Mouse (Mus musculus) heart, embryonic 11.5 days (tissue): Measurements from ENCODE around the gene Tgfbrap1. TPM values are rescaled to one million over a fixed set of nuclear protein-coding genes. Genes with fewer than 3 reads are reported as not detected.

Experiments
- ATAC-seq: fragments of 200-750 bp; cut with Nextera tagmentation; replicated peaks from 2 replicates; pipeline ENCODE4 v1.8.0; 2017; ENCODE audit warnings: moderate library complexity; ENCODE audit not compliant: insufficient number of reproducible peaks, low FRiP score, low TSS enrichment
- H3K27ac ChIP-seq: fragments of 300-500 bp; sonication (generic); 2 replicates; pipeline ENCODE4 v1.5.1; 2014; ENCODE audit warnings: mild to moderate bottlenecking, low read depth, low read length
- H3K27me3 ChIP-seq: fragments of 300-500 bp; sonication (generic); 2 replicates; pipeline ENCODE4 v1.6.1; 2014; ENCODE audit warnings: mild to moderate bottlenecking, low read length, mixed read lengths; ENCODE audit not compliant: control insufficient read depth, insufficient read depth
- H3K36me3 ChIP-seq: fragments of 300-500 bp; sonication (generic); 2 replicates; pipeline ENCODE4 v1.6.1; 2014; ENCODE audit warnings: mild to moderate bottlenecking, low read length, moderate library complexity, mixed read lengths; ENCODE audit not compliant: control insufficient read depth, insufficient read depth
- H3K4me1 ChIP-seq: fragments of 300-500 bp; sonication (generic); 2 replicates; pipeline ENCODE4 v1.6.1; 2014; ENCODE audit warnings: low read length; ENCODE audit not compliant: control insufficient read depth, insufficient read depth
- H3K4me2 ChIP-seq: fragments of 300-500 bp; sonication (generic); 2 replicates; pipeline ENCODE4 v1.6.1; 2014; ENCODE audit warnings: mild to moderate bottlenecking, moderate library complexity
- H3K4me3 ChIP-seq: fragments of 300-500 bp; sonication (generic); 2 replicates; pipeline ENCODE4 v1.5.1; 2014; ENCODE audit warnings: low read depth, low read length
- H3K9ac ChIP-seq: fragments of 300-500 bp; sonication (generic); 2 replicates; pipeline ENCODE4 v1.6.1; 2014; ENCODE audit warnings: mild to moderate bottlenecking, low read depth, low read length, moderate library complexity
- H3K9me3 ChIP-seq: fragments of 300-500 bp; sonication (generic); replicated peaks from 2 replicates; pipeline ENCODE4 v1.6.1; 2016; ENCODE audit warnings: low read length; ENCODE audit not compliant: control insufficient read depth
- WGBS: fragments of 180-500 bp; shearing (Covaris S2); extraction: QIAGEN DNeasy Blood & Tissue Kit; methylation state at CpG from one replicate; pipeline ENCODE4 v1.1.7; 2014; ENCODE audit not compliant: insufficient replicate concordance; 5-methylcytosine and 5-hydroxymethylcytosine counted together
- polyA plus RNA-seq: library from polyadenylated mRNA; unstranded; fragments of >200 nt; fragmentation: Nextera tagmentation; extraction: Ambion mirVana; gene quantifications from 2 replicates; pipeline ENCODE4 v1.2.1, GENCODE M21; 2014

Gene Tgfbrap1
- polyA plus RNA-seq, 1 experiment from 2014 or later: 8.7 TPM

GRCm38 (mm10) chr1:43070726-43071125 lies 27.7 kb downstream of the Tgfbrap1 start:
- no peak for ATAC-seq
- no peaks in the 10 kb centered on the region for H3K36me3 ChIP-seq
- no peak overlapping the region for H3K27ac ChIP-seq
- H3K27me3 ChIP-seq: no peaks in the 10 kb centered on the region
- H3K9ac ChIP-seq: no peak overlapping the region
- H3K4me2 ChIP-seq: no peak overlapping the region
- WGBS: 79% methylated on average over 5 of the region's 5 CpGs
- H3K4me1 ChIP-seq: no peaks in the 10 kb centered on the region
- no peak overlapping the region for H3K4me3 ChIP-seq
- no peaks in the 10 kb centered on the region for H3K9me3 ChIP-seq

- H3K9ac ChIP-seq: no peak overlapping the region
- ATAC-seq: no peak
- H3K4me2 ChIP-seq: no peak overlapping the region
- H3K4me3 ChIP-seq: no peak overlapping the region
- 61% methylated on average over 7 of the region's 7 CpGs for WGBS
- H3K27ac ChIP-seq: no peak overlapping the region
- H3K27me3 ChIP-seq: no peaks in the 10 kb centered on the region
- no peaks in the 10 kb centered on the region for H3K4me1 ChIP-seq
- H3K9me3 ChIP-seq: no peaks in the 10 kb centered on the region
- H3K36me3 ChIP-seq: no peaks in the 10 kb centered on the region
Observed at GRCm38 (mm10) chr1:43067551-43067950, 30.9 kb downstream of the Tgfbrap1 start.

GRCm38 (mm10) chr1:43066573-43066972 lies 31.9 kb downstream of the Tgfbrap1 start:
- 81% methylated on average over 8 of the region's 8 CpGs for WGBS
- H3K9me3 ChIP-seq: no peaks in the 10 kb centered on the region
- H3K9ac ChIP-seq: no peak overlapping the region
- no peak for ATAC-seq
- H3K27me3 ChIP-seq: no peaks in the 10 kb centered on the region
- no peak overlapping the region for H3K27ac ChIP-seq
- no peak overlapping the region for H3K4me2 ChIP-seq
- no peak overlapping the region for H3K4me3 ChIP-seq
- no peaks in the 10 kb centered on the region for H3K4me1 ChIP-seq
- no peaks in the 10 kb centered on the region for H3K36me3 ChIP-seq

GRCm38 (mm10) chr1:43065615-43066310 lies 32.7 kb downstream of the Tgfbrap1 start:
- no peak overlapping the region for H3K4me3 ChIP-seq
- no peak overlapping the region for H3K4me2 ChIP-seq
- no peaks in the 10 kb centered on the region for H3K4me1 ChIP-seq
- peak; percentile 80; the same call in 1 of the 2 replicates for ATAC-seq
- WGBS: 56% methylated on average over 9 of the region's 9 CpGs
- H3K9ac ChIP-seq: no peak overlapping the region
- no peaks in the 10 kb centered on the region for H3K27me3 ChIP-seq
- no peaks in the 10 kb centered on the region for H3K9me3 ChIP-seq
- H3K36me3 ChIP-seq: no peaks in the 10 kb centered on the region
- H3K27ac ChIP-seq: no peak overlapping the region

- ATAC-seq: no peak
Observed at GRCm38 (mm10) chr1:43051903-43052302, 46.5 kb downstream of the Tgfbrap1 start.

GRCm38 (mm10) chr1:43047811-43048210 lies 50.6 kb downstream of the Tgfbrap1 start:
- no peak overlapping the region for H3K4me2 ChIP-seq
- no peak overlapping the region for H3K9ac ChIP-seq
- H3K36me3 ChIP-seq: peaks cover 9% of the 10 kb centered on the region; the same call in 1 of the 2 replicates
- ATAC-seq: no peak
- no peaks in the 10 kb centered on the region for H3K27me3 ChIP-seq
- WGBS: 81% methylated on average over 10 of the region's 10 CpGs
- H3K9me3 ChIP-seq: no peaks in the 10 kb centered on the region
- no peaks in the 10 kb centered on the region for H3K4me1 ChIP-seq
- H3K27ac ChIP-seq: no peak overlapping the region
- no peak overlapping the region for H3K4me3 ChIP-seq

More at GRCm38 (mm10) chr1:43051903-43052302, 46.5 kb downstream of the Tgfbrap1 start:
- no peak overlapping the region for H3K4me3 ChIP-seq
- WGBS: 86% methylated on average over 5 of the region's 5 CpGs
- no peak overlapping the region for H3K4me2 ChIP-seq
- H3K36me3 ChIP-seq: peaks cover 9% of the 10 kb centered on the region; the same call in 1 of the 2 replicates
- no peaks in the 10 kb centered on the region for H3K9me3 ChIP-seq
- H3K9ac ChIP-seq: no peak overlapping the region
- no peaks in the 10 kb centered on the region for H3K4me1 ChIP-seq
- no peaks in the 10 kb centered on the region for H3K27me3 ChIP-seq
- H3K27ac ChIP-seq: no peak overlapping the region

GRCm38 (mm10) chr1:43046990-43047389 lies 51.4 kb downstream of the Tgfbrap1 start:
- Histone ChIP-seq H3K9ac (no peak overlapping the region), H3K36me3 (peaks cover 9% of the 10 kb centered on the region; the same call in 1 of the 2 replicates), H3K4me3 (no peak overlapping the region), H3K9me3 (no peaks in the 10 kb centered on the region), H3K4me2 (no peak overlapping the region), H3K27me3 (no peaks in the 10 kb centered on the region), H3K27ac (no peak overlapping the region), H3K4me1 (no peaks in the 10 kb centered on the region)
- 79% methylated on average over 2 of the region's 2 CpGs for WGBS
- no peak for ATAC-seq

- H3K9ac ChIP-seq: no peak overlapping the region
- H3K4me1 ChIP-seq: no peaks in the 10 kb centered on the region
- no peaks in the 10 kb centered on the region for H3K27me3 ChIP-seq
- no peak overlapping the region for H3K4me3 ChIP-seq
- no peak overlapping the region for H3K27ac ChIP-seq
- H3K4me2 ChIP-seq: no peak overlapping the region
- no peak for ATAC-seq
- 69% methylated on average over 14 of the region's 14 CpGs for WGBS
- H3K9me3 ChIP-seq: no peaks in the 10 kb centered on the region
- no peaks in the 10 kb centered on the region for H3K36me3 ChIP-seq
Observed at GRCm38 (mm10) chr1:43045204-43045982, 53.0 kb downstream of the Tgfbrap1 start.
